Mouse (Mus musculus): ENCODE measurements at regions not wholly inside any gene's neighbourhood (a gene's known extent, or its start where the extent isn't known, plus 50 kb on each side); places are given as distances from the start of the nearest gene placed in this dataset.
"Not testable (repeated sequence)": the region's sequence is repeated elsewhere in the genome, so short reads cannot be mapped to it uniquely, and the experiment has no call there.

DNA sequence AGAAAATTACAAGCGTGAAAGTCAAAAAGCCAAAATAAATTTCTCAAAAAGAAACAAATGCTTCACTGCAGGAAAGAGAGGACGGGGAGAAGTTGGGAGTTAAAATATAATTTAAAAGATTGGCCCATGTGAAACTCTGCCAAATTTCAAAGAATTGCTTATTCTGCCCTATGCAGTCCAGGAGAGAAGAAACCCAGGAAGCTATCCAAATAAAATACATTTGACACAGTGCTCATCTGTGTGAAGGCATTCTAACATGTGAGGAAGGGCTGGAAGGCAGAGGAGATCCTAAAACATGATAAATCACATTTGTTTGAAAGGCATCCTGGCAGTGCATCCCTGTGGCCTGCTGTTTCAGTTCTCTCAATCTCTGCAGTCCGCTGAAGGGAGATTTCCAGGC, 108.5 kb upstream of the Ptgfr start:
- Histone ChIP-seq H3K4me3 (ENCODE audit: low read length) (no peak overlapping the region), H3K27ac (ENCODE audit: low read length) (no peak overlapping the region), H3K27me3 (replicated peaks; ENCODE audit: control insufficient read depth, insufficient read depth, low read length) (no peaks in the 10 kb centered on the region), H3K4me2 (ENCODE audit: low read depth, low read length) (no peak overlapping the region), H3K36me3 (ENCODE audit: control insufficient read depth, insufficient read depth, low read length) (no peaks in the 10 kb centered on the region), H3K9ac (ENCODE audit: low read depth, low read length) (no peak overlapping the region), H3K4me1 (ENCODE audit: control insufficient read depth, insufficient read depth, low read length) (no peaks in the 10 kb centered on the region), H3K9me3 (ENCODE audit: control insufficient read depth, low read length) (no peaks in the 10 kb centered on the region)
- no peak for ATAC-seq
- 59% methylated on average over 3 of the region's 3 CpGs for WGBS

DNA sequence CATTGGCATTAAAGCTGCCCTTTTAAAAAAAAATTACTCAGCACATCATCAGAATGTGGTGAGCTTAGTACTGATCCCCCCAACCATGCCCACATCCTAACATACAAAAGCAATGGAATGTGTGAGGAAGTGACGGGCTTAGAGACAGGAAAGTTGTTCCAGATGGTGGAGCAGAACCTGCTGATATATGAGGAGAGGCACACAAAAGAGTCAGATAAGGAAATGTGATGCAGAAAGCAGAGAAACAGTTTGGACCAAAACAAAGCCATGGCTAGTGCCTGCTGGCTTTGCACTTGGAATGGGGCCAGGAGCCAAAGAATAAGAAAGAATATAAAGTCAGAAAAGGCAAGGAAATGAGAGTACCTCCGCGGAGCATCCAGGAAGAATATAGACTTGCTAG, 106.1 kb upstream of the Ptgfr start:
- no peaks in the 10 kb centered on the region for H3K4me1 ChIP-seq (ENCODE audit: control insufficient read depth, insufficient read depth, low read length)
- no peak overlapping the region for H3K4me2 ChIP-seq (ENCODE audit: low read depth, low read length)
- no peak overlapping the region for H3K4me3 ChIP-seq (ENCODE audit: low read length)
- no peaks in the 10 kb centered on the region for H3K36me3 ChIP-seq (ENCODE audit: control insufficient read depth, insufficient read depth, low read length)
- H3K9me3 ChIP-seq (ENCODE audit: control insufficient read depth, low read length) = no peaks in the 10 kb centered on the region
- no peak for ATAC-seq
- H3K27ac ChIP-seq (ENCODE audit: low read length) = no peak overlapping the region
- no peaks in the 10 kb centered on the region for H3K27me3 ChIP-seq (replicated peaks; ENCODE audit: control insufficient read depth, insufficient read depth, low read length)
- no peak overlapping the region for H3K9ac ChIP-seq (ENCODE audit: low read depth, low read length)
- 66% methylated on average over 3 of the region's 3 CpGs for WGBS

DNA sequence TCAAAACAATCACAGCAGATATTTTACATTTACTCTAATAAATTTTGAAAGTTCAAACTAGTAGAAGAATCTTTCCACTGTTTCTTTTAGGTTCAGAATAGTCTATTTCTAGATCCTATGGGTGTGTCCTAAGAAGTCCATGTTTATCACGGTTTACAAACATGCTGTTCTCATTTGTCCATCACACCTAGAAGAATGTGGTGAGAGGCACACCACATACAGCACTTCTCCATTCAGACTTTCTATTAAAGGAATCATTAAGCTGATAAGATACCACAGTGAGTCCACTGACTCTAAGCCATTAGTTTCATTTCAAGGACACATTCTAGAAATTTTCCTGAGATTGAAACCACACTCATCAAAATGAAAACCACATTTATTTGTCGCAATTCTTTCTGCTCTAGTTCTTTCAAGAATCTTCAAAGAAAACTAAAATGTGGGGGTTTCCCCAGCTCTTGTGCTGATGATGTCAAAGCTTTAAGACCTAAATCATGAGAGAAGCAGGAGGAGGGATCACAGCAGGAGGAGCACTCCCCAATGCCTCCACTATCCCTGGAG, 101.1 kb upstream of the Ptgfr start:
- Histone ChIP-seq H3K36me3 (ENCODE audit: control insufficient read depth, insufficient read depth, low read length) (no peaks in the 10 kb centered on the region), H3K9ac (ENCODE audit: low read depth, low read length) (no peak overlapping the region), H3K27me3 (replicated peaks; ENCODE audit: control insufficient read depth, insufficient read depth, low read length) (no peaks in the 10 kb centered on the region), H3K4me1 (ENCODE audit: control insufficient read depth, insufficient read depth, low read length) (no peaks in the 10 kb centered on the region), H3K4me3 (ENCODE audit: low read length) (no peak overlapping the region), H3K4me2 (ENCODE audit: low read depth, low read length) (no peak overlapping the region), H3K27ac (ENCODE audit: low read length) (no peak overlapping the region), H3K9me3 (ENCODE audit: control insufficient read depth, low read length) (no peaks in the 10 kb centered on the region)
- WGBS = 79% methylated on average over 2 of the region's 2 CpGs
- no peak for ATAC-seq

DNA sequence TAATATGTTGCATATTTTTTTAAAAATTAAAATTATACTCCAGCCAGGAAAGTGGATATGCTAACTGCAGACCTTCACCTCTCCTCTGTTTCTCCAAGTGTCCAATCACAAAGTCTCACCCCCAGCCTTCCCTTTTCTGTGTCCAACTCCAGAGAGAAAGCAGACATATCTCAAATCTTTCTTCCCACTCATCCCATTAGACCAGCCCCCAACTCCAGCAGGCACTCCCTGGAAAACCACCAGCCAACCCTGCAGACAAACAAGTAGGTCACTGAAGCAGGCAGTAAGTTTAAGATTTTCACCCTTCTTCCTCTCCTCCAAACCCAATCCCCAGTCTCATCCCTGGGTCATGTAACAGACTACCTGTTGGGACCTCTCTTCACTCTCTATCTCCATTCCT, 94.2 kb upstream of the Ptgfr start:
- Histone ChIP-seq H3K27ac (ENCODE audit: low read length) (no peak overlapping the region), H3K27me3 (replicated peaks; ENCODE audit: control insufficient read depth, insufficient read depth, low read length) (no peaks in the 10 kb centered on the region), H3K36me3 (ENCODE audit: control insufficient read depth, insufficient read depth, low read length) (no peaks in the 10 kb centered on the region), H3K4me1 (ENCODE audit: control insufficient read depth, insufficient read depth, low read length) (no peaks in the 10 kb centered on the region), H3K4me3 (ENCODE audit: low read length) (no peak overlapping the region), H3K9ac (ENCODE audit: low read depth, low read length) (no peak overlapping the region), H3K4me2 (ENCODE audit: low read depth, low read length) (no peak overlapping the region), H3K9me3 (ENCODE audit: control insufficient read depth, low read length) (no peaks in the 10 kb centered on the region)
- ATAC-seq = no peak

DNA sequence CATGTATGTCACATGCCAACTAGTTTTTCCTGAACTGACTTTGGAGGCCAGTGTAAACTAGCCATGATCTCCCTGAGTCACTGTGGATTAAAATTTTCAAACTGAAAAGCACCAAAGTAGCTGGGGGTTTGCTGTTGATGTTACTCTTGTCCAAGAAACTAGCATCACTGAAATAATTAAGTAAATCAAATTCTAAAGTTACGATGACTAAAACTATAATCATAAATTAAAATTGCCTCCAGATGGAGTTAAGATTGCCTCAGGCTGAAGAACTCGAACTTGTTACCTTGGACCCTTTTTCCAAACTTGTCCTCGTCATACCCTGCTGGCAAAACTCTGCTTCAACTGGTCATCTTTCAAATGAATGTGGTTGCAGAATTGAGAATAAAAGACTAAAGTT, 93.7 kb upstream of the Ptgfr start:
- no peaks in the 10 kb centered on the region for H3K4me1 ChIP-seq (ENCODE audit: control insufficient read depth, insufficient read depth, low read length)
- H3K36me3 ChIP-seq (ENCODE audit: control insufficient read depth, insufficient read depth, low read length) = no peaks in the 10 kb centered on the region
- no peaks in the 10 kb centered on the region for H3K27me3 ChIP-seq (replicated peaks; ENCODE audit: control insufficient read depth, insufficient read depth, low read length)
- H3K4me2 ChIP-seq (ENCODE audit: low read depth, low read length) = no peak overlapping the region
- H3K27ac ChIP-seq (ENCODE audit: low read length) = no peak overlapping the region
- no peak overlapping the region for H3K9ac ChIP-seq (ENCODE audit: low read depth, low read length)
- no peak for ATAC-seq
- 85% methylated on average over 3 of the region's 3 CpGs for WGBS
- no peak overlapping the region for H3K4me3 ChIP-seq (ENCODE audit: low read length)
- H3K9me3 ChIP-seq (ENCODE audit: control insufficient read depth, low read length) = no peaks in the 10 kb centered on the region

DNA sequence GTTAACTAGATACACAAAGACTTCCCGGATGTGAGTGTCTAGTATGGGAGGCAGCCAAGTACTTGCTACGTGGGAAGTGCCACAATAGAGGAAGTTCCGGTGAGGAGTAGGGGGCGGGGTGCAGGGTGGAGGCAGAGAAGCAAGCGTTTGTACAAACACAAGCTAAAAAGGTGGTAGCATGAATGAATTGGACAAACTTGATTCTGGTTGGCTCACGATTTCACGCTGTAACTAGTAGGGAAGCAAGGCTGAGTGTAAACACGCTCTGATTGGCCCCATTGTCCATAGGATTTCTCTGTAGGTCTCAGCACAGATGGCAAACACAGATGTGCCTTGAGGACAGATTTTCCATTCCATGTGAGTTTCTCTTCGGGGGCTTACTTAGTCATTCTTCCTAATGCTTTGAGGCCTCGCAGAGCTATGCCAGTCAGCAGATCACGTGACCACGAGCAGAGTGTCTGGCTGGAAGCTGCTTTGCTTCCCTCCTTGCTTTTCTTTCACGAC, 76.6 kb upstream of the Ptgfr start:
- H3K9me3 ChIP-seq (ENCODE audit: control insufficient read depth, low read length) = no peaks in the 10 kb centered on the region
- peak; percentile 79 for ATAC-seq
- H3K36me3 ChIP-seq (ENCODE audit: control insufficient read depth, insufficient read depth, low read length) = no peaks in the 10 kb centered on the region
- no peak overlapping the region for H3K27ac ChIP-seq (ENCODE audit: low read length)
- H3K4me2 ChIP-seq (ENCODE audit: low read depth, low read length) = no peak overlapping the region
- H3K27me3 ChIP-seq (replicated peaks; ENCODE audit: control insufficient read depth, insufficient read depth, low read length) = no peaks in the 10 kb centered on the region
- H3K4me1 ChIP-seq (ENCODE audit: control insufficient read depth, insufficient read depth, low read length) = no peaks in the 10 kb centered on the region
- H3K9ac ChIP-seq (ENCODE audit: low read depth, low read length) = no peak overlapping the region
- H3K4me3 ChIP-seq (ENCODE audit: low read length) = no peak overlapping the region
- 56% methylated on average over 13 of the region's 13 CpGs for WGBS

DNA sequence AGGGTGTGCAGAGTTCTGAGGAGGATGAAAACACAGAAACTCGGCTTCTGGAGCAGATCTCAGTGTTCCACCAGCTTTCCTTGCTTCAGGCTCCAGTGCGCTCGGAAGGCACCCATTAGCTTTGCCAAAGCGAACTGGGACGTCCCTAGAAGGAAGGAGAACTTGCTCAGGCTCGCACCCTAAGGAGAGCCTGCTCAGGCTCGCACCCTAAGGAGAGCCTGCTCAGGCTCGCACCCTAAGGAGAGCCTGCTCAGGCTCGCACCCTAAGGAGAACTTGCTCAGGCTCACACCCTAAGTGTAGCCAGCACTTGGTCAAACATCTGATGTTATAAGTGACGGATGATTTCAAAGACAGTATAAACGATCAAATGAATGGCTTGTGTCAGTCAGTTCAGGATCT, 74.9 kb upstream of the Ptgfr start:
- H3K27ac ChIP-seq (ENCODE audit: low read length); H3K9ac ChIP-seq (ENCODE audit: low read depth, low read length); H3K4me3 ChIP-seq (ENCODE audit: low read length); H3K4me1 ChIP-seq (ENCODE audit: control insufficient read depth, insufficient read depth, low read length); H3K4me2 ChIP-seq (ENCODE audit: low read depth, low read length); H3K27me3 ChIP-seq (replicated peaks; ENCODE audit: control insufficient read depth, insufficient read depth, low read length); H3K36me3 ChIP-seq (ENCODE audit: control insufficient read depth, insufficient read depth, low read length); H3K9me3 ChIP-seq (ENCODE audit: control insufficient read depth, low read length): not testable (repeated sequence)
- peak; percentile 64; the same call in 1 of the 2 replicates for ATAC-seq
- 72% methylated on average over 11 of the region's 11 CpGs for WGBS

DNA sequence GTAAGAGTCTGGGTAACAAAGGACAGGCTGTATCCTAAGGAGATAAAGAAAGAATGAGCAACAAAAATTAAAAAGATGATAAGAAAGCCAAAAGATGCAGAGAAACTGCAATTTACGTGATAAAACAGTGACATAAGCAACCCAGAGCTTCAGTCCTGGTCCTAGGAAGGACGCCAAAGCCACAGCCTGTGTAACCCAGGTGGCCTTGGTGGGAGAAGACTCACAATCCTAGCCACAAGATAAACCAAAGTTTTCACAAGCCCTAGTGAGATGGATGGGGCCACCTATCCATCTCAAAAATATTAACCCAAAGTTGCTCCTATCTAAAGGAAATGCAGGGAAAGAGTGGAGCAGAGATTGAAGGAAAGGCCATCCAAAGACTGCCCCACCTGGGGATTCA, 73.4 kb upstream of the Ptgfr start:
- Histone ChIP-seq H3K27me3 (replicated peaks; ENCODE audit: control insufficient read depth, insufficient read depth, low read length) (no peaks in the 10 kb centered on the region), H3K9ac (ENCODE audit: low read depth, low read length) (no peak overlapping the region), H3K4me3 (ENCODE audit: low read length) (no peak overlapping the region), H3K36me3 (ENCODE audit: control insufficient read depth, insufficient read depth, low read length) (no peaks in the 10 kb centered on the region), H3K4me2 (ENCODE audit: low read depth, low read length) (no peak overlapping the region), H3K4me1 (ENCODE audit: control insufficient read depth, insufficient read depth, low read length) (no peaks in the 10 kb centered on the region), H3K27ac (ENCODE audit: low read length) (no peak overlapping the region), H3K9me3 (ENCODE audit: control insufficient read depth, low read length) (no peaks in the 10 kb centered on the region)
- WGBS = 86% methylated on average over 2 of the region's 2 CpGs
- no peak for ATAC-seq

DNA sequence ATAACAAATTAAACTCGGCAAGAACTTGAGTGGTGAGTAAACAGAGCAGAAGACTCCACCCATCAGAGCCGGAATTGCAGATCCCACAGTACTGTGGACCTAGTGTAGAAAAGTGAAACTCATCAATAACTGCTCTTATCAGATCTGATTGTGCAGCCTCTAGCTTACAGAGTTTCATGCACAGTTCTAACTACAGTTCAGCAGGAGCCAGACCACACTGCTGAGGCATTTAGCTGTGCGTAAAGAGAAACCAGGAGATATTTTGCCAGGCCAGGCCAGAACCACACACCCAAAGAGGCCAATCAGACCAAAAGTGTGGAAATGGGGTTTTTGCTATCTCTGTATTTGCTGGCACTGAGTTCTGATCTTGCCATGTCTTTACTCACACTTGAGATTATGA, 71.9 kb upstream of the Ptgfr start:
- 46% methylated on average over 3 of the region's 3 CpGs for WGBS

DNA sequence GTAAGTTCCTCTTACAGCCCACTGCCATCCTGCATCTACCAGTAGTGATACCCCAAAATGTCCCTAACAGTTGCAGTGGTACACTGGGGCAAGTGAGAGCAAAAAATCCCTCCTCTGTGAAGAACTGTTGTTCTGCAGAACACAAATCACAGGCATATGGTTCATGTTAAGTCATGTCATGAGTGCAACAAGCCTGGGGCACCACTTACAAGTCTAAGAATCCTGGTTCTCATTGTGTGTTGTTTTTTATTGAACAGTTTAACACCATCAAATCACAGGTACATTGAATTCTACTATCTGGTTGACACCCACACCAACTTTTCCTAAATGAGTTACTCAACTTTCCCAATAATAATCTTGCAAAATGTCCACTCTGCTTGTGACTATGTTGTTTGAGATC, 71.5 kb upstream of the Ptgfr start:
- Histone ChIP-seq H3K27me3 (replicated peaks; ENCODE audit: control insufficient read depth, insufficient read depth, low read length) (no peaks in the 10 kb centered on the region), H3K4me3 (ENCODE audit: low read length) (no peak overlapping the region), H3K36me3 (ENCODE audit: control insufficient read depth, insufficient read depth, low read length) (no peaks in the 10 kb centered on the region), H3K4me2 (ENCODE audit: low read depth, low read length) (no peak overlapping the region), H3K9ac (ENCODE audit: low read depth, low read length) (no peak overlapping the region), H3K27ac (ENCODE audit: low read length) (no peak overlapping the region), H3K4me1 (ENCODE audit: control insufficient read depth, insufficient read depth, low read length) (no peaks in the 10 kb centered on the region), H3K9me3 (ENCODE audit: control insufficient read depth, low read length) (no peaks in the 10 kb centered on the region)
- no peak for ATAC-seq

More for the DNA sequence above, 71.9 kb upstream of the Ptgfr start:
- Histone ChIP-seq H3K4me3 (ENCODE audit: low read length) (no peak overlapping the region), H3K4me1 (ENCODE audit: control insufficient read depth, insufficient read depth, low read length) (no peaks in the 10 kb centered on the region), H3K9ac (ENCODE audit: low read depth, low read length) (no peak overlapping the region), H3K9me3 (ENCODE audit: control insufficient read depth, low read length) (no peaks in the 10 kb centered on the region), H3K36me3 (ENCODE audit: control insufficient read depth, insufficient read depth, low read length) (no peaks in the 10 kb centered on the region), H3K4me2 (ENCODE audit: low read depth, low read length) (no peak overlapping the region), H3K27ac (ENCODE audit: low read length) (no peak overlapping the region), H3K27me3 (replicated peaks; ENCODE audit: control insufficient read depth, insufficient read depth, low read length) (no peaks in the 10 kb centered on the region)
- ATAC-seq = peak; percentile 62; the same call in 1 of the 2 replicates
